Mouse (Mus musculus) megakaryocyte, embryonic 14.5 days (primary cell): ENCODE data around the gene Tes.

ENCODE experiments used
- FLI1 ChIP-seq: IDR thresholded peaks from 2 replicates; pipeline ENCODE4 v1.6.1; 2012; ENCODE audit warnings: low read length, inconsistent platforms, mixed read lengths
- GATA1 ChIP-seq: IDR thresholded peaks from 3 replicates; pipeline ENCODE4 v1.6.1; 2012; ENCODE audit warnings: mixed read lengths, low read length, inconsistent platforms, borderline replicate concordance

- TF ChIP-seq GATA1: no peak
- no peak for TF ChIP-seq FLI1
These were observed 5.4 kb upstream of the Tes start for GRCm38 (mm10) chr6:17059501-17059900.
